Mouse (Mus musculus): ENCODE data around the gene Cyp4f40.

DNA sequence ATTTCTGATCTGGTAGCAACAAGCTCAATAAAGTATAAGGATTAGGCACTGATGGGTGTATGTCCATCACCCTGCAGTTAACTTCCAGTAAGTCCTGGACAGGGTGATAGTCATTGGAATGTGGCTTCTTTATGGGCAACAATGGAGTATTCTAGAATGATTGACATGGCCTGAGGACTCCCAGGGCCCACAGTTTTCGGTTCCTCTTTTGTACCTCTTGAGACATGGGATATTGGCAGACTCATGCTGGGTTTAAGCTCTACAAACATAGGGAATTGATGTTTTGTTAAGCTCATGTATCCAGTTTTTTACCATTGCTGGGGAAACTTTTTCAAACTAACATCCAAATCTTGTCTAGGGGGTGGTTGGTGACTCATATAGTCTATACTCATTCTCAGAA is 41.4 kb upstream of the Cyp4f40 start:
- TF ChIP-seq CTCF (IDR thresholded peaks at IDR 0.05; ENCODE audit: insufficient read depth, low read depth, low read length) = no peak
- no peak for TF ChIP-seq POLR2A (IDR thresholded peaks at IDR 0.05; ENCODE audit: insufficient read depth, low read depth, low read length)
